Mouse (Mus musculus) hindbrain, postnatal 0 days (tissue): ENCODE measurements around the gene A030005L19Rik. TPM values are rescaled to one million over a fixed set of nuclear protein-coding genes. Genes with fewer than 3 reads are reported as not detected.

Source experiments
- ATAC-seq: fragments of 200-750 bp; cut with Nextera tagmentation; 2 replicates; pipeline ENCODE4 v1.8.0; 2017; ENCODE audit warnings: mild to moderate bottlenecking, moderate TSS enrichment, moderate library complexity
- DNase-seq: peaks from one replicate; pipeline ENCODE4 v3.0.0-alpha.2; 2015; ENCODE audit warnings: low spot score
- H3K27ac ChIP-seq: fragments of 300-500 bp; sonication (generic); 2 replicates; pipeline ENCODE4 v1.5.1; 2014; ENCODE audit warnings: mild to moderate bottlenecking
- H3K27me3 ChIP-seq: fragments of 300-500 bp; sonication (generic); 2 replicates; pipeline ENCODE4 v1.6.1; 2014; ENCODE audit warnings: low read length, mixed read lengths; ENCODE audit not compliant: insufficient read depth
- H3K36me3 ChIP-seq: fragments of 300-500 bp; sonication (generic); 2 replicates; pipeline ENCODE4 v1.6.1; 2014; ENCODE audit warnings: low read length, mixed read lengths; ENCODE audit not compliant: insufficient read depth
- H3K4me1 ChIP-seq: fragments of 300-500 bp; sonication (generic); 2 replicates; pipeline ENCODE4 v1.6.1; 2014; ENCODE audit warnings: antibody characterized with exemption, low read length, mixed read lengths; ENCODE audit not compliant: insufficient read depth
- H3K4me2 ChIP-seq: fragments of 300-500 bp; sonication (generic); 2 replicates; pipeline ENCODE4 v1.6.1; 2014; ENCODE audit warnings: low read depth, mild to moderate bottlenecking, low read length, moderate library complexity, mixed read lengths
- H3K4me3 ChIP-seq: fragments of 300-500 bp; sonication (generic); 2 replicates; pipeline ENCODE4 v1.5.1; 2014; ENCODE audit warnings: low read length
- H3K9ac ChIP-seq: fragments of 300-500 bp; sonication (generic); replicated peaks from 2 replicates; pipeline ENCODE4 v1.6.1; 2014; ENCODE audit warnings: mild to moderate bottlenecking, low read length, moderate library complexity, mixed read lengths
- H3K9me3 ChIP-seq: fragments of 300-500 bp; sonication (generic); 2 replicates; pipeline ENCODE4 v1.6.1; 2016; ENCODE audit warnings: low read length, mixed read lengths
- CTCF ChIP-seq: IDR thresholded peaks from 2 replicates; pipeline ENCODE4 v1.5.1; 2016; ENCODE audit warnings: antibody characterized with exemption, control low read depth, low read depth
- WGBS: fragments of 180-500 bp; shearing (Covaris S2); extraction: QIAGEN DNeasy Blood & Tissue Kit; methylation state at CpG from one replicate; pipeline ENCODE4 v1.1.7; 2014; 5-methylcytosine and 5-hydroxymethylcytosine counted together
- polyA plus RNA-seq: library from polyadenylated mRNA; unstranded; fragments of >200 nt; fragmentation: Nextera tagmentation; extraction: Ambion mirVana; gene quantifications from 2 replicates; pipeline ENCODE4 v1.2.1, GENCODE M21; 2015
- total RNA-seq: library from RNA; depleted of rRNA; stranded (reverse); fragments of >200 nt; gene quantifications from 2 replicates; pipeline ENCODE4 v1.2.3, GENCODE M21; 2014; rRNA removed

A030005L19Rik gene
- total RNA-seq: 0.97 TPM in 1 of 2 replicates, not detected in the other
- not detected in 2 replicates for polyA plus RNA-seq

GRCm38 (mm10) chr1:82913025-82913424 lies at the start of gene A030005L19Rik:
TSS of gene A030005L19Rik (plus strand) at chr1:82913325.
- no peak within 1 kb of the TSS for H3K4me2 ChIP-seq
- ATAC-seq: no peak
- WGBS: 92% methylated on average over 3 of the region's 3 CpGs
- H3K9ac ChIP-seq: no peak within 1 kb of the TSS
- H3K27ac ChIP-seq: no peak within 1 kb of the TSS
- H3K9me3 ChIP-seq: no peaks in the 10 kb centered on the region
- DNase-seq: no peak
- H3K27me3 ChIP-seq: no peaks in the 10 kb centered on the region
- H3K36me3 ChIP-seq: no peaks in the 10 kb centered on the region
- H3K4me1 ChIP-seq: no peaks in the 10 kb centered on the region
- TF ChIP-seq CTCF: peak; percentile 14; the same call in 1 of the 2 replicates
- H3K4me3 ChIP-seq: no peak within 1 kb of the TSS

GRCm38 (mm10) chr1:82870202-82870601 lies 42.9 kb upstream of the A030005L19Rik start:
- TF ChIP-seq CTCF: no peak
- DNase-seq (no peak), ATAC-seq (no peak)
- Histone ChIP-seq H3K4me3 (no peak overlapping the region), H3K27me3 (no peaks in the 10 kb centered on the region), H3K4me2 (no peak overlapping the region), H3K4me1 (no peaks in the 10 kb centered on the region), H3K27ac (no peak overlapping the region), H3K9ac (no peak overlapping the region), H3K9me3 (no peaks in the 10 kb centered on the region), H3K36me3 (peaks cover 7% of the 10 kb centered on the region; the same call in 1 of the 2 replicates)
- 79% methylated on average over 3 of the region's 3 CpGs for WGBS

- no peak overlapping the region for H3K4me3 ChIP-seq
Measured at GRCm38 (mm10) chr1:82879172-82879571, 34.0 kb upstream of the A030005L19Rik start.

GRCm38 (mm10) chr1:82880196-82880595 lies 32.9 kb upstream of the A030005L19Rik start:
- Histone ChIP-seq H3K27me3 (no peaks in the 10 kb centered on the region), H3K4me2 (no peak overlapping the region), H3K27ac (no peak overlapping the region), H3K36me3 (peaks cover 14% of the 10 kb centered on the region; the same call in 1 of the 2 replicates), H3K4me1 (no peaks in the 10 kb centered on the region), H3K4me3 (no peak overlapping the region), H3K9me3 (no peaks in the 10 kb centered on the region), H3K9ac (no peak overlapping the region)
- DNase-seq (no peak), ATAC-seq (no peak)
- 52% methylated on average over 8 of the region's 8 CpGs for WGBS
- no peak for TF ChIP-seq CTCF

More at GRCm38 (mm10) chr1:82879172-82879571, 34.0 kb upstream of the A030005L19Rik start:
- DNase-seq: no peak
- ATAC-seq: no peak
- Histone ChIP-seq H3K4me2 (no peak overlapping the region), H3K27ac (no peak overlapping the region), H3K4me1 (no peaks in the 10 kb centered on the region), H3K27me3 (no peaks in the 10 kb centered on the region), H3K9ac (no peak overlapping the region), H3K9me3 (no peaks in the 10 kb centered on the region), H3K36me3 (peaks cover 14% of the 10 kb centered on the region; the same call in 1 of the 2 replicates)
- WGBS: 82% methylated on average over 2 of the region's 2 CpGs
- TF ChIP-seq CTCF: no peak

GRCm38 (mm10) chr1:82893269-82893668 lies 19.9 kb upstream of the A030005L19Rik start:
- Histone ChIP-seq H3K36me3 (peaks cover 20% of the 10 kb centered on the region), H3K4me3 (no peak overlapping the region), H3K4me1 (no peaks in the 10 kb centered on the region), H3K9me3 (no peaks in the 10 kb centered on the region), H3K27me3 (no peaks in the 10 kb centered on the region), H3K27ac (no peak overlapping the region), H3K4me2 (no peak overlapping the region), H3K9ac (no peak overlapping the region)
- ATAC-seq (no peak), DNase-seq (no peak)
- no peak for TF ChIP-seq CTCF
- 93% methylated on average over 7 of the region's 7 CpGs for WGBS

GRCm38 (mm10) chr1:82900567-82900966 lies 12.6 kb upstream of the A030005L19Rik start:
- H3K4me1 ChIP-seq: no peaks in the 10 kb centered on the region
- H3K9ac ChIP-seq: no peak overlapping the region
- no peaks in the 10 kb centered on the region for H3K9me3 ChIP-seq
- ATAC-seq: no peak
- H3K4me2 ChIP-seq: no peak overlapping the region
- no peaks in the 10 kb centered on the region for H3K27me3 ChIP-seq
- TF ChIP-seq CTCF: no peak
- 97% methylated on average over 1 of the region's 1 CpGs for WGBS
- H3K36me3 ChIP-seq: peaks cover 20% of the 10 kb centered on the region
- no peak overlapping the region for H3K27ac ChIP-seq
- no peak for DNase-seq
- H3K4me3 ChIP-seq: no peak overlapping the region

GRCm38 (mm10) chr1:82901201-82901600 lies 11.9 kb upstream of the A030005L19Rik start:
- H3K4me3 ChIP-seq: no peak overlapping the region
- H3K9me3 ChIP-seq: no peaks in the 10 kb centered on the region
- 98% methylated on average over 3 of the region's 3 CpGs for WGBS
- H3K36me3 ChIP-seq: peaks cover 20% of the 10 kb centered on the region
- no peak overlapping the region for H3K9ac ChIP-seq
- no peak for ATAC-seq
- no peak for TF ChIP-seq CTCF
- H3K27ac ChIP-seq: no peak overlapping the region
- DNase-seq: no peak
- no peak overlapping the region for H3K4me2 ChIP-seq
- H3K27me3 ChIP-seq: no peaks in the 10 kb centered on the region
- no peaks in the 10 kb centered on the region for H3K4me1 ChIP-seq
